Mouse (Mus musculus): ENCODE measurements around the gene Gramd1c.

The Gramd1c gene

DNA sequence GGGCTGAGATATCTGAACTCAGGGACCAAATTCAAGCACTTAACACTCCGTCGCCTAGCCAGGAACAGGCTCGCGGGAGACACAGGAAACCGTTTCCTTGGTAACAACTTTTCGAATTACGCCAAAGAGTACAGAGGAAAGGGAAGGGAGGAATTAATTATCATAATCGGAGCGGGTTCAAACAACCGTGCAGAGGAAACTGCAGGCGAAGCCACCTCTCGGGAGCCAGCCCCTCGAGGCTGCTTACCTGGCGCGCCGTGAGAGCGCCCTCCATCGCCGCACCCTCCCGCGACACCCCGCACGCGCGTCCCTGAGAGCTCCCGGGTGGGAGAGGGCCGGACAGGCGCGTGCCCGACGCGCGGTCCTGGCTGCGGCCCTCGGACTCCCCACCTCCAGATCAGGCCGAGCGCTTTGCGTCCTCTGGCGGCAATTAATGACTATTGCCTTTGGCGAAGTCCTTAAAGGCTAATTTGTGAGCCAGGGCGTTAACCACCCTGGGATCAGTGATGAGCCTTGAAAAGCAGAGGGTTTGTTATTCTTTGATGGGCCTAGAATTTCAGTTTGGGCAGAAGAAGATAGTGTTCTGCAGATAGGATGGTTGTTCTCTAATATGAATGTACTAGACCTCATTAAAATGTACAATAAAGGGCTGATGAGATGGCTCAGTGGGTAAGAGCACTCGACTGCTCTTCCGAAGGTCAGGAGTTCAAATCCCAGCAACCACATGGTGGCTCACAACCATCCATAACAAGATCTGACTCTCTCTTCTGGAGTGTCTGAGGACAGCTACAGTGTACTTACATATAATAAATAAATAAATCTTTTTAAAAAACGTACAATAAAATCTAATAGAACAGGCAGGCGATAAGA is at the start of gene Gramd1c:
Gene Gramd1c (minus strand): TSS at position 321 of the 870 bp plus-strand sequence.
- DNase-seq (ENCODE audit: low read depth): peak; percentile 48

DNA sequence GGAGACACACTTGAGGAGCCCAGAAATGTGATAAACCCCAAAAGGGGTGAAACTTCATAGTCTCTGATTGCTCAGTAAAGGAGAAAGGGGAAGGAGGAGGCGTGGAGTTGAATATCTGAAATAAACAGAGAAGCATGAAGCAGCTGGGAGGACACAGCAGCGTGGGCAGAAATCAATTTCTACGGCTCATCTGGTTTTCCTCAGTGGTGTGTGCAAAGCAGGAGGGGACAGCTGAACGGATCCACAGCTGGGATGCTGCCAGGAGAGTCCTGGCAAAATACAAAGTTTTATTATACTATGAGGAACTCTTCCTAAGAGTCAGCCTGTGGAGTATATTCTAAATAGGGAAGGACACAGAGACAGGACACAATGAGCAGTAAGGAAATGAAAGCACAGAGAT is 45.9 kb upstream of the Gramd1c start:
- no peak for DNase-seq (ENCODE audit: low read depth)

DNA sequence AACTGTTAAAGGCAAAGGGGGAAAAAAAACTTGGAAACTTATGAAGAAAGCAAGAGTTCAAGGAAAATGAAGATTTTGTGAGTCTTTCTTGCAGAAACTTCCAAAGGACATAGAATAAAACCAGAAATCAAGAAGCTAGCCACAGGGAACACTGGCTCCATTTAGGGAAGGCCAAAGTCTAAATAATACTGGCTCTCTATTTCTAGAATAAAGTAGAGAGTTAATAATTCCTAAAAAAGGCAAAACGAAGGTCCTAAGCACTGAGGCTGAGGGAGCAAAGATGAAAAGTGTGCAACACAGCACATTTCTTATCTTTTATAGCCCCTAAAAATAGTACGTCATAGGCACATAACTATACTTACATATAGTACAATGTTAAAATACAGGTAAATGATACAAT is 42.1 kb upstream of the Gramd1c start:
- DNase-seq (ENCODE audit: low read depth): no peak

DNA sequence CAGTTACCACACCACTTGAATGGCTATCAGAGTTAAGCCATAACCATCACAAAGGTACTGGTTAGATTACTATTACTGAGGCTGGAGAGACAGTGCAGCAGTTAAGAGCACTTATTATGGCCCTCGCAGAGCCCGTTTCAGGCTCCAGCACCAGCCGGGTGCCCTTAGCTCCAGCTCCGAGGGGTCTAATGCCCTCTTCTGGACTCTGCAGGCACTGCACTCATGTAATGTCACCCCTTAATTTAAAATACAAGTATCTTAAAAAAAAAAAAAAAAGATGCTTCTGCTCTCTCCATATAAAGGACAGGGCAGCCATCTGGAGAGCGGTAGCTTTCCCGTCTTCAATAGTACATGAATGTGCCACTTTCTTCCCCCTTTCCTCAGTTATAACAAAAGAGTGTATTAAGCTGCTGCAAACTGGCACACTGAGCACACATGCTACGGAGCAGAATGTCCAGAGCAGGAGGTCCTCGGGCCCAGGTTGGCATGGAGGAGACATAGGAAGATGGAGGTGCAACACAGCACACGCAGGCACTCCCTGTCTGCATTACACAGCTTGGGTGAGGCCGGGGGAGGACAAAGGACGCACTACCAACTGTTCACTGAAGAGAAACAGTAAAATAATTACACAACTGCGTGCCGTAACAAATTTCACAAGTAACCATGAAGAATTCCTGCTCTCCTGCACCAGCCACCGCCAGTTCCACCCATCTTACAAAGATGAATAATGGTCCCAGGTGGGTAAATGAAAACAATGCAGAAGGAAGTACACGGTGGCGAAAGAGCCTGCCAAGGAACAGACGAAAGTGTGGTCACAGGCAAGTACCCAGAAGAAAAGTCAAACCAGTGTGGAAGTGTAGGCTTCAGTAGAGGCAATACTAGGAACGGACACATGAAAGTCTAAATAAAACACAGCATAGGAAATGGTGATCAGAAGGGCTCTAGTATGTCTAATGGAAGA is 40.9 kb upstream of the Gramd1c start:
- peak; percentile 1 for DNase-seq (ENCODE audit: low read depth)

DNA sequence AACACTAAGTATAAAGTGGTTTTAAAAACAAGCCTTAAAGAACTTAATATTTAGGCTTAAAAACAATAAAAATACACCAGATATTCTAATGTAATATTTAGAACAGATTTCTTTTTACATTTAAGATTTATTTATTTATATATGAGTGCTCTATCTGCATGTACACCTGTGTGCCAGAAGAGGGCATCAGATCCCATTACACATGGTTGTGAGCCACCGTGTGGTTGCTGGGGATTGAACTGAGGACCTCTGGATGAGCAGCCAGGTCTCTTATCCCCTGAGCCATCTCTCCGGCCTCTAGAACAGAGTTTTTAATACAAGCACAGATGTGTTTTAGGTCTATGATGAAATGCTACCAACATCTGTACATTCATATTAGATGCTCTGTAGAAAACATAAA is 39.8 kb upstream of the Gramd1c start:
- no peak for DNase-seq (ENCODE audit: low read depth)

DNA sequence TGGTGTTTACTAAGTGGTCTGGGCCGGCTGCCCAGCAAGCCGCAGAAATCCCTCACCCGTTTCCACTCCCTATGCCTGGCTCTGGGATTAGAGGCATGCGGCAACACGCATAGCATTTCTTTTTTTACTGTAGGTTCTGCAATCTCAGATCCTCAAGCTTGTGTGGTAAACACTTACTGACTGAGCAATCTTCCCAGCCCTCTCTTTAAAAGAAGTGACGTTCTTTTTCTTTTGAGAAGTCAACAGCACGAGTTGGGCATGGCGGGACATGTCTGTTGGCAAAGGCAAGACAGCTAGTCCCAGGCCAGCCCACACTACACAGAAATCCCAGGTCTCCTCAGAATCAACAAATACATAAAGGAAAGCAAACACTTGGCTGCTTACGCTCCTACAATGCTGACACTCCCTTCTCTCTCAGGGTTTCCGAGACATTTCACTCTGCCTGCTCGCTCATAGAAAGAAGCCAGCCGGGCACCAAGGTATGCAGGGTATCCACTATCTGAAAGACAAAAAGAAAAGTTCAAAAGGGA is 38.1 kb upstream of the Gramd1c start:
- DNase-seq (ENCODE audit: low read depth): no peak

DNA sequence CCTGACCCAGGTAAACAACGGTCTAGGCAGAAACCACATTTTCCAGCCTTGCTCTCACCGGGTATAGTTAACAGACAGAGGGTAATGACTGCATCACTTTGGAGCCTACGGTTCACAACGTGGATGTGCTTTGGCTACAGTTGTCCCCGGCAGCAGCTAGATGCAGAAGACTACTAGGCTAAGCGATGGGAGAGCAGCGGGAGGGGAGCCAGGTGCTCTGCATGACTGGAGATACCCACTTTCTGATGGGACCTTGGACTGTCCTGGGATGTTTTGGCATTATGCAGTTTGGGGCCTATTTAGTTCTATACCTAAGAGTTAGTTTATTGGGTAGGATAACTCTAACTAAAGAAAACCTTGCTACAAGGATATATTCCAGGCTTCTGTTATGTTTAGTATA is 36.2 kb upstream of the Gramd1c start:
- no peak for DNase-seq (ENCODE audit: low read depth)

DNA sequence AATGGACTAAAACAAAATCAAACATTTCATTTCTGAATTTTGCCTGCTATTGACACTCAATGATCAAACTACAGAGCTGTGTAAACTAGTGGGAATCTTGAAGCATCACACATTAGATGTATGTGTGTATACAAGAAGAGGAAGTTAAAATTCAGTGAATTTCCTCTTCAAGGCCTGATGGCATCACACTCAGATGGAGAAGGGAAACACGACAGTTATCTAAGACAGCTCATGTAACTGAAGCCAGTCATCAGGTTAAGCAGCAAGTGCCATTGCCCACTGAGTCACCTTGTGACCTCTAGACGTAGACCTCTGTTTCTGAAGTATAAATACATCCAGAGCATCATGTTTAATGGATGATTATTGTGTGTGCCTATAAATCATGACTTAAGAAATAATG is 24.5 kb upstream of the Gramd1c start:
- no peak for DNase-seq (ENCODE audit: low read depth)

DNA sequence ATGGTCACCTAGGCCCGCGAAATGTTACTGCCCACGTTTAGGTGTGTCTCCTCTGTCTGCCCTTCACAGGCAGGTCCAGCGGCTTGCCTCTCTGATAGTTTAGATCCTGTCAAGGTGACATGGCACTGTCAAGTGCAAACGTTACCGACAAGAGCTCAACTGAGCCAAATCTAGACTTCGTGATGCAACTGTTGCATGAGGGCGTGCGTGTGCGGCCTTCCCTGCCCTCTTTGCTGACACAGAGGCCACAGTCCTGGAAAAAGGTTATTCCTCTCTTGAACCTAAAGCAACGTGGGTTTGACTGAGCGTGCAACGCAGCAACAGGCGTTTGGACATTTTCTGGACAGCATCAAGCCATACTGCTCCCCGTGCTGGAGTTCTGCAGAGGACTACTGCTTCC is 1.8 kb downstream of the Gramd1c start:
- no peak for DNase-seq (ENCODE audit: low read depth)

DNA sequence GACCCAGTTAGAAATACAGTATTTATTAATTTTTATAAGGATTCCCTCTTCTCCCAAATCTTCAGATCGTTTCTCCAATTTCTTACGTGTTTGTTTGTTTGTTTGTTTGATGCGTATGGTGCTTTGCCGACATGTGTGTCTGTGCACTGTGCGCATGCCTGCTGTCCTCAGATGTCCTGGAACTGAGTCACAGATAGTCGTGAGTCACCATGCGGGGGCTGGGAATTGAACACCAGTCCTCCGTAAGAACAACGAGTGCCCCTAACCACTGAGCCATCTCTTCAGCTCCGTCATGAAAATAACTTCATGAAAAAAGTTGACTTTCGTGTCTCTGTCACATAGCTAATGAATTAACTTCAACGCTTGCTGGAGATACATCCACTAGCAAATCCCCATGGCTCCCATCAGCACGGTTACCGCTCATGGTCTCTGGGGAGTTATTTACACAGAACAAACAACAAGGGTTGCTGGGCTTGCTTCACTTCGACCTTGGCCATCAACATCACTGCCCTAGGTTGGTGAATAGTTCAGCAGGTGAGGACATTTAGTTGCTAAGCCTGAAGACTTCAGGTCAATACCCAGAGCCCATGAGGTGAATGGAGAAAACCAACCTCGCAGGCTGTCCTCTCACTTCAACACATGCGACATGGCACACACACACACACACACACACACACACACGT is 2.4 kb downstream of the Gramd1c start:
- DNase-seq (ENCODE audit: low read depth): no peak

DNA sequence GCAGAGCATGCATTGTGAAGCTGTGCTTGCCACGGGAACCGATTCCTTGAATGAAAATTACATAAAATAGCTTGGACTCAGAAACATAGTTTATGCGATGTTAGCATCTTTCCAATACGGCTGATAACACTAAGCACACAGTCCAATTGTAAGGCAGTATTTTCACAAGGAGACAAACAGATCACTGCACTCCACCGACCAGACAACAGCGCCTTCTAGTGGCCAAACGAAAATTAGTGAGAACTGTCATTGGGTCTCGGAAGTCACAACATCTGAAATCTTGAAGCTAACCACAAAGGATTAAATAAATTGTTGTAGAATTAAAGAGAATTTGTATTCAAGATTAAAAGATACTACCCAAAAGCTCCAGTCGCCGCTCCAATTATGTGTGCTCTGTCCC is 4.4 kb downstream of the Gramd1c start:
- DNase-seq (ENCODE audit: low read depth): peak; percentile 70

DNA sequence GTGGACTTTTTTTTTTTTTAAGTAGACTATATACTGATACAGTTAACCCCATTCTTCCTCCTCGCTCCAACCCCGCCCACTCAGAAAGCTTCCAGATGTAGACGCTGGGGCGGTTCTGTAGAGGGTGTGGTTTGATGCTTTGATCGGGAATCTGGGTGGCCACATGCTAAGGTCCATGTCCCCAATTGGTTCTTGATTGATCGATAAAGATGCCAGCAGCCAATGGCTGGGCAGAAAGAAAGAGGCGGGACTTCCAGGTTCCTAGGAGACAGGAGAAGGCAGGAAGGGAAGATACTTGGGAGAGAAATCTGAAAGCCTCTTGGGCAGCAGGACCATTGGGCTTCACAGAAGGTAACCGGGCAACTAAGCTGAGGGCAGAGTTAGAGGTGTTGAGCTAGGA is 7.4 kb downstream of the Gramd1c start:
- DNase-seq (ENCODE audit: low read depth): no peak

DNA sequence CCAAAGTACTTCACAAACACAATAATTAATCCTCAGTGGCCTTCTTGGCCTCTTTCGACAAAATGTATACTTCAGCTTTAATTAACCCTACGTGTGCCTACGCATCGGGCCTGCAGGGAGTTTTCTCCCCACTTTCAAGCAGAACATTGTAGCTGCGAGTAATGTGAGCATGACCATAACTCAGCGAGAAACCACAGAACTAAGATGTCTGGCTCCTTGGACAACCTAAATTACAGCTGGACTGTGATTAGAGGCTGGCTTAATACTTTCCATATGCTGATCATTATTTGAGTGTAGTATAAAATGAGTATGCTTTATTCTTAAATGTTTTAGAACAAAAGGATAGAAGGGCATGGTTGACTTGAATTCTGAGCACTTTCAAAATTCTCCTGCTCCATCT is 9.9 kb downstream of the Gramd1c start:
- no peak for DNase-seq (ENCODE audit: low read depth)

DNA sequence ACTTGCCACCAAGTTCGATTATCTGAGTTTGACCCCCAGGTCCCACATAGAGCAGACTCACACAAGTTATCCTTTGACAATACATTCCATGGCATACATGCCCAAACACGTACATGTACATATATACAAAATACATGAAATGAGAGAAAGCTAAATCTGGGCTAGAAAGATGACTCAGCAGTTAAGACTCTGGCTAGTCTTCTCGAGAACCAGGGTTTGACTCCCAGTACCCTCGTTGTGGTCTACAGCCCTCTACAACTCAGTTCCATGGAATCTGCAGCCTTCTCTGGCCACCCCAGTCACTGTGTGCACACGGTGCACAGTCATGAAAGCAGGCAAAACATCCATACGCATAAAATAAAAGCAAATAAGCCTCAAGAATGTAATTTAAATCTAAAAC is 10.8 kb downstream of the Gramd1c start:
- no peak for DNase-seq (ENCODE audit: low read depth)

DNA sequence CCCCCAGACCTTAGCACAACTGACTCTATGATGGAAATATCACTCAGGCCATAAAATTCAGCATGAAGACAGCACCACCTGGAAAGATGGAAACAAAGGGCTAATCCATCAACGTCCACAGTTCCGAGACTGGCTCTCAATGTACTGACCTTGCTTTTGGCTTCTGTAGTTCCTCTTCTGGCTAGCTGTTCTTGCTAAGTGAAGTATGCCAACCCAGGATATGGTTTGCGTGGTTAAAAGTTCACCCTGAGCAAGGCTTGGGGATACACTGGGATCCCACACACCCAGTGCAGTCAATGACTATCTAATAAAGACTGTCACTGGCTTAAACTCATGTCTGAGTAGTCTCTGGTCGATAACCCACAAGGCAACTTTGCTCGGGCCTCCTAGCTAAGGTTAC is 13.0 kb downstream of the Gramd1c start:
- DNase-seq (ENCODE audit: low read depth): no peak

DNA sequence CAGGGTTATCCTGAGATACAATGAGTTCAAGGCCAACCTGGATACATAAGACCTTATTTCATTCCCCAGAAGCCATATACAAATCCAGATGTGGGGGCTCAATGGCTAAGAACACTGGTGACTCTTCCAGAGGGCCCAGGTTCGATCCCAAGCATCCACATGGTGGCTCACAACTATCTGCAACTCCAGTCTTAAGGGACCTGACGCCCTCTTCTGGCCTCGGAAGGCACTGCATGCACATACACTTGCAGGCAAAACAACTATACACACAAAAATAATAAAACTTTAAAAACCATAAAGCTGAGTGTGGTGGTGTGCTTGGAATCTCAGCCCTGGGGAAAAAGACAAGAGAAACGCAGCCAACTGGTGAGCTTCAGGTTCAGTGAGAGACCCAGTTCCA is 24.0 kb downstream of the Gramd1c start:
- DNase-seq (ENCODE audit: low read depth): no peak

DNA sequence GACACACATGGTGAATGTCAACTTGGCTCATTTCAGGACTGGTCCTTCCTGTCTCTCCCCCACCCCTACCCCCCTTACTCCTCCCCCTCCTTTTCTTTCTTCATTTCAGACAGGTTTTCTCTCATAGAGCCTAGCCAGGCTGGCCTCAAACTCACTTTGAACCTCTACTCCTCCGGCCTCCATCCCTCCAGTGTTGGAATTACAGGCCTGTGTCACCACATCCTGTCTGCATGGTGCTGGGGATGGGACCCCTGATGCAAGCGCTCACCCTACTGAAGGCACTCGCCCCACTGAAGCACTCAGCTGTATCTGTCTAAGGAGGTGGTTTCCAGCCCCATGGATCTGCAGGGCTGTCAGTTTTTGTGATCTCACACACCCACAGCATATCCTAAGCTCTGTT is 27.9 kb downstream of the Gramd1c start:
- no peak for DNase-seq (ENCODE audit: low read depth)

DNA sequence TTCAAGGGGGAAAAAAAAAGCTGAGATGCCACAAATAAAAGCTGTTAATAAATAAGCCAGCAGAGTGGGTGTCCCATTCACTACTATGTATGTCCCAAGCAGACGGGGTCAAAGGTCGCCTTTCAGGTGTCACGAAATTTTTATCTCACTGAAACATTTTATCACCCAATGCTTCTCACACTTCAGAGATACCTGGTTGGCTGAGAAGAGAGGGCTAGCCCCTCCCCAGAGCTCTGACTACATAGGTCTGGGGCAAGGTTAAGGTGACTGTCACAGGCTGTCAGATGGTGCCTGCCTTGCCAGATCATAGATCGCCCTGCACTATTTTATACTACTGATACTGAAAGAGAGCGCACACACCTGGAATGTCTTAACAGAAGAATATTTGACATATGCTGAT is 29.8 kb downstream of the Gramd1c start:
- DNase-seq (ENCODE audit: low read depth): no peak

DNA sequence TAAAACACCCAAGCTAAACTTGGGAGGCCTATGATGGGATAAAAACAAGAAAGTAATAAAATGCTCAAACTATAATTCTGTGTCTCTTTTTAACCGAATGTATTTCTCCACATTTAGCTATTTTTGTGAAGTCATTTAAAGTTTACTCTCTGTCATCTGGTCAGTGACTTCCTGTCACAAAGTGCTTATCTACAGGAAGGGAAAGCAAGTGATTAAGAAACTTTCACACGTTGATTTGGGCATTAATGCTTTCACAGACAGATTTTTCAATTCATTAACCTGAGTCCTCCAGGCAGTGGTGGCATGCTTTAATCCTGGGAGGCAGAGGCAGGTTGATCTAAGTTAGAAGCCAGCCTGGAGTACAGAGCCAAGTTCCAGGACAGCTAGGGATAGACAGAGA is 33.9 kb downstream of the Gramd1c start:
- no peak for DNase-seq (ENCODE audit: low read depth)

DNA sequence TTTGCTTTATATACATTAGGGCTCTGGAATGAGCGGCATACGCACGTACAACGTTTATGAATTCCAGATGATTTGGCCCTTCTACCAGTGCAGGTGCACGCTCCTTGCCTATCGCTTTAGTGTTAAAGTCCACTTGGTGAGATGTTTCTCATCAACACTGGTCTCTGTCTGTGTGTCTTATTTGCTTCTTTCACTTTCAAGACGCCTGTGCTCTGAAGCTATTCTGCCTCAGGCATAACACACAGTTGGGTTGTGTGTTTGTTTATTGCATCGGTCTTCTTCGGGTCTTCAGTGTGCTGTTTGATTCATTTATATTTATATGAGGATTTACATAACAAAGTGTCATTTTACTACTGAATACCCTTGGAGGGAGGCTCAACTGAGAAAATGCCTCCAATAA is 36.3 kb downstream of the Gramd1c start:
- no peak for DNase-seq (ENCODE audit: low read depth)

DNA sequence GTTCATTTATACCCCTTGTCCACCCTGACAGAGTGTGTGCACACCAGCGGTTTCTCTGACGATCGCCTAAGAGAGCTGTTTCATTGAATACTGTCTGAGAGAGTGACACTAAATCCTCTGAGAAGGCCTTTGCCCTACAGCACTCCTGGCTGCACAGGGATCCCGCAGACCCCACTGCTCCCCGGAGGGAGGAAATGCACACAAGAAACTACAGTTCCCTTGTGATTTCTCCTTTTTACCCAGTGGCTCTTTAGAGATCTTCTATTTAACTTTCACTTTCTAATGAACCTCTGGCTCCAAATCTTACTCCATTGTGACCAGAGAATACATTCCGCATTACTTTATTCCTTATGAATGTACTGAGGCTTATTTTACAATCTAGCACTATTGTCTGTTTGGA is 36.9 kb downstream of the Gramd1c start:
- DNase-seq (ENCODE audit: low read depth): no peak

DNA sequence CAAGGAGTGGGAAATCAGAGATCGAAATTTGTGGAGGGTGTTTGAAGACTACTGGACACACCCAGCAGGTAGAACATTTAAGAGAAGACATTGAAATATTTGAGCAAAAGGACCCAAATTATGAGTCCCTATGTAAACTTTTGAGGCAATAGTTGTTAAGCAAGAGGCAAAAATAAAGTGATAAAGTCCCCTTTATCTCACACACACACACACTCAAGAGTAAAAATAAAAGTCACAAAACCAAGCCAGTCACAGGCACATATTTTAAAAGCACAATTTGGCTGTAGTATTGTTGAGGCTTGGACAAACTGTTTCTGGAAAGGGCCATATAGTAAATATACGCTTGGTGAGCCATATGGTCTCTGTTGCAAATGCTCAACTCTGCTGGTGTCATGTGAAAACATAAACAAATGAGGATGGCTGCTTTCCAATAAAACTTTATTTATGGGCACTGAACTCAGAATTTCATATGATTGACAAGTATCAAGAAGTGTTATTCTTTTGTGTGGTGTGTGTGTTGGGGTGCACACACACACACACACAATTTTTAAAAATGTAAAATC is 44.1 kb downstream of the Gramd1c start:
- DNase-seq (ENCODE audit: low read depth): no peak
